Mouse (Mus musculus): Measurements from ENCODE around the gene Serpinb1a.

Gene Serpinb1a

DNA sequence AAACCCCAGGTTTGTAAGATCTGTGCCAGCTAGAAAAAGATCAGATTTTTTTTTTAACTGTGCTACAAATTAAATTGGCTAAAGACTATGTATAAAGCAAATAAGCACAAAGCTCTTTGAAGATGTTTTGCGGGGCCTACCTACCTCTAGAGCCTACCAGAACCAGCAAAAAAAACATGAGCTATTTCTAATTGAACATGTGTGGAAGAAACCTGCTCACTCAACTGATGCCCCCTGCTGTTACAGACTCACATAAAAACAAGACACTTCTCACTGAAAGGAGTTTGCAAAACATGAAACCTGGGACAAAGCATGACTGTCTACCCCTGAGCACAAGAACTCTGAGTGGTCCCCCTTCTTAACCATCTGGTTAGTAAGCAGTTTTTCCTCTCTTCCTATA, 53.9 kb downstream of the Serpinb1a start:
- no peak for DNase-seq (ENCODE audit: low spot score in 2 of 2)

DNA sequence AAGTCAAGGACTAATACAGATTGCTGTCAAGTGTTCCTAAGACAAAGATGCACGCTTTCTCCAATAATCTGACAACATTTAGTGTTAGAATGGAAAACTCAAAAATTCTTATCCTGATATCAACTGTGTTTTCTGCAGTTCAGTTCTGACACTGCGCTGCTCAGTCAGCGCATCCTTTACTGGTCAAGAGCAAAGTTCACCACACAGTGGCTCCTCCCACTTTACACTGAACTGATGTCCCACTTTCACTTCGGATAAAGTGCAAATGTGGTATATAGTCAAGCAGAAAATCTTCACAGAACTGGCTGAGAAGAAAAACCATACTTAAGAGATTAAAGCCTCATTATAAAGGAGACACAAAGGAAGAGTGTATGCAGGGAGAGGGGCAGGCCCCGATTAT, 55.8 kb downstream of the Serpinb1a start:
- DNase-seq (ENCODE audit: low spot score in 2 of 2): no peak

DNA sequence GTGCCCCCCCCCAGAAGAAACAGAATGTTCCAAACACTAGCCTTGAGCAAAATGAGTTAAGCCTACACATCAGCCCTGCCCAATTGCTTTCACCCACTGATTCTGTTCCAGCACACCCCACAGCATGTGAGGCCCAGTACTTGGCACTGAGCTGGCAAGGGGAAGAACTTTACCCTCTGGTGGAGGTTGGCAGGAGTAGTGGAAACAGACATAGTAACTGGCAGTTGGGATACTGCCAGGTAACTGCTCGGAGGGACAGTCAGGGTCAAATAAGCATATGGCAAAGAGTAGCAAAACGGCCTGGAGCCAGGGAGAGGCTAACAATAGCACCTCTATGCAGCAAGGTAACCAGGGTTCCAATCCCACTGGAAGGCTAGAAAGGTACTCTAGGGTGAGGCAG, 56.4 kb downstream of the Serpinb1a start:
- DNase-seq (ENCODE audit: low spot score in 2 of 2): no peak

Data from frontal cortex, postnatal 10 days (tissue).